Mouse (Mus musculus) adrenal gland, adult 8-10 months (tissue): ENCODE measurements at regions not wholly inside any gene's neighbourhood (a gene's known extent, or its start where the extent isn't known, plus 50 kb on each side); places are given as distances from the start of the nearest gene placed in this dataset.

Experiments
- DNase-seq: peaks from one replicate; pipeline ENCODE4 v3.0.0; 2022
- microRNA-seq, 2 experiments: library from miRNA; unstranded; fragments of <30 nt; microRNA quantifications; one replicate each; pipeline ENCODE4 v1.2.0; 2022

DNA sequence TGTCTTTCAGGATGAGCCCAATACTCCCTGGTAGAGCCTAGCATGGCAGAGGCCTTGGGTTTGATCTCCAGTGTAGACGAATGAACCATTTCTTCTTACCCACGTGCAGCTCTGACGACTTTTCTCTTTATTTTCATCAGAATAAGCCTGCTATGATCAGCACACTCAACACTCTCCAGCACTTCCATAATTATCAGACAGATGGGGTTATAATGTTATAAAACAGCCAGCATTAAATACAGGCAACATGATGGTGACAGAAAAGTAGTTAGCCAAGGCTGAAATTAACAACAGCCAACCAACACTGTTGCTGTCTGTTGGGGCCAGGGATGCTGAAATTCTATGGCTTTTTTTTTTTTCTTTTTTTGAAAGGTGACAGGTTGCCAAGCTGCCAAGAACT lies 67.7 kb upstream of the Mkln1 start:
- no peak for DNase-seq

DNA sequence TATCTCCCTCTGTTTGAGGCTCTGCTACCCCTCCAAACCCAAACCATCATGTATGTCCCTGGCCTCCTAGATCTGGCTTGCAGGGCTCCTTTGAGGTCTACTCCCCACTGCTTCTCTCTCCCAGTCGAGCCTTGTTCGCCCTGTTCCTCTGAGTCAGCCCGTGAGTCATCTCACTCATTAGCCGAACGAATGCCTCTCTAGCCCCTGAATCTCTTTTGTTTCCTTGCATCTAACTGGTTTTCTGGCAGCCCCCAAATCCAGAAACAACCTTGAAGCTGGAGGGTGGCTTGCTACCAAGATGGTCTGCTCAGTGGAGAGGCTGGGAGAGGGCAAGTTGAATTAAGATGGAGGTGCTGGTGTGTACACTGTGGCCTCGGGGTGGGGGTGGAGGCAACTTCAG lies 66.3 kb upstream of the Mkln1 start:
- no peak for DNase-seq

DNA sequence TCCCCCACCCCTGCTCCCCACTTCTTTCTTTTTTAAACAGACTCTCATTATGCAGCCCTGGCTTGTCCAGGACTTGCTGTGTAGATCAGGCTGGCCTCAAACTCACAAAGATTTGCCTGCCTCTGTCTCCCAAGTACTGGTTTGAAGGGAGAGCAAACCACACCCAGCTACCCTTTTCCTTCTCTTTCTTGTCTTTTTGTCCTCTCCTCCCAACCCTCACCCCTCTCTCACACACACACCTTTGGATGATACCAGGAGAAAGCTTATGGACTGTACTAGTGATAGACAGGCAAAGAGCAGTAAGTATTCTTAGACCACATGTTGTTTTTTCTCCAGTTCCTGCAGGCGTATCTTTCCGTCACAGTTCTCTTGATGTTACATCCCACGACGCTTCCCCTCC lies 65.8 kb upstream of the Mkln1 start:
- no peak for DNase-seq

DNA sequence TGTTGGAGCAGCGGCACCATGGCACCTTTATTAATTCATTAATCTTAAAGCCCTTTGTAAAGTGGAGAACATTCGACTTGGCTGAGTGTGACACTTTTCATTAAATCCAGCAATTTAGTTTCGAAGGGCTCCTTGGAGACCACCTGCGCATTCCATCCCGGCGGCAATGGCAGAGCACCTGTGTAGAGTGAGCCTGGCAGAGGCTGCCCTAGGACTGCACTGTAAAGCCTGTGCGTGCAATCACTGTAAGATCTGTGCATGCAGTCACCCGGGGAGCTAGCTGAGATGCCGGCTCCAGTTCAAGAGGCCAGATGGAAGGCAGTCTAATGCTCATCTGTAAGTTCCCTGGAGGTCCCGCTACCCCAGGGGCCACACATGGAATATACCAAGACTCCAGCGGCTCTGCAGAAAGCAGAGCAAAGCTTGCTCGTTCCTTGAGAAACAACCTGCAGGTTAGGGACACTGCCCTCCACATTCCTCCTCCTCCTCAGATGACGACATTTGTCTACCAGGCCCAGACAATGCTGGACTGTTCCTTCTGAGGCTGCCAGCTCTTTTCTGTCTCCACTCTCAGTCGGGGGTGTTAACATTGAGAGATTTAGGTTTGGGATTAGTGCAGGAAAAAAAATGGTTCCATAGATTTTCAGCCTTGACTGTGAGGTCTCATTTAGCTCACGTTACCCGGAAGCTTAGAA lies 65.2 kb upstream of the Mkln1 start:
- no peak for DNase-seq

DNA sequence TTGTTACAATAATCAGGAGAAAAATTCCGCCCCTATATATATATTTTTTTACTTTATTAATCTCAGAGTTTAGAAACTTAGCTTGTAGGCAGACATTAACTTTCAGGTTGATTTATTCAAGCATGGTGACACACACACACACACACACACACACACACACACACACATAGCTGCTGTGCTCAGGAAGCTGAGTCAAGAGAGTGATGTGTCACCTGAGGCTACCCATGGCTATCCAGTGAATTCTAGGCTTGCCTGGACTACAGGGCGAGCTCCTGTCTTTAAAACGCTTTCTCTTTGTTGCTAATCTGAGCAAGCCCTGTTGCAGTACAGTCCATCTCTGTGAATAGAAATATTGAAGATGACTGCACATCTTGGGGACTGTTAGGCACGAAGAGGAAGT lies 64.4 kb upstream of the Mkln1 start:
- no peak for DNase-seq

DNA sequence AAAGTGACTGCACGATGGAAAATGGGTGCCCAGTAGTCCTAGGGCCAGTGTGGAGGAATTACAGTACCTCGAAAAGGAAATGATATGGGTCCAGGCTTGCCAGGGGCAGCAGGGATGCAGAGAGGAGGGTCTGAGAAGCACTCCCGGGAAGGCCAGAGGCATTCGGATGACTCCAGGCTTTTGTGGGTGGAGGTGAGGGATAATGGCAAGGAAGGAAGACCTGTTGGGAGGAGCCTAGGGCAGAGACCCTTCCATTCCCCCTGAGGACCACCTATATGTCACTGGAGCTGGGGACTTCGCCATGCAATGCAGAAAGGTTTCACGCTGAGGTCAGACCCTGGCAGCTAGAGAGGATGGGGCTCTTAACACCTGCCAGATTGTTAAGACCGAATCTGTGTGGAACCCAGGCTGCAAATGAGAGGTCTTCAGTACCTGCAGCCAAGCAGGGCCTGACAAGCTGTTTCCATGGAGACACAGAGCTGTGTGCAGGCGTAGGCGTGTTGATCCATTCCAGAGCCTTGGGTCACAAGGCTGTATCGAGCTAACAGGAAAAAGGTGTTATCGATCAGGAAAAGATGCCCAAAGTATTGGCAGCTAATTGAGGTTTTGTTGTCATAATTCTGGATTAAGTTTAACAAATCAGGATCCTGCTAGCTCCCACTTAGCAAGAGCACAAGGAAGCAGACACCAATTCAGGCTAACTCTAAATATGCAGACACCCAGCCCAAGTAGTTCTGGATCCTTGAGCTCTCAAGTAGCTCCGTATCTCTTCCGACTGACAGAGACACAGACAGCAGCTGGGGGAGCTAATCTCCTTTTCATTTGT lies 59.2 kb upstream of the Mkln1 start:
- DNase-seq = no peak

DNA sequence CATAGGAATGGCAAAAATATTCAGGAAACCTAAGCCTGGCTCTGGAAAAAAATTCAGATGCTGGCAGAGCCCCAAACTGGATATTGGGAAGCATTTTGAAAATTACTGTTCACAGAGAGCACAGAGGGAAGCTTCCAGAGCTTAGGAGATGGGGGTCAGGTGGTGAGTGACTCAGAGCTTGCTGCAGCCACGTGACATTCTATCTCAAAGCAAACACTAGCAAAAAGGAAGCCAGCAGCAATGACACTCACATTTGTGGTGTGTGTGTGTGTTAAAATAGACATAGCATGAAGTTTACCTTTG lies 58.6 kb upstream of the Mkln1 start:
- no peak for DNase-seq

DNA sequence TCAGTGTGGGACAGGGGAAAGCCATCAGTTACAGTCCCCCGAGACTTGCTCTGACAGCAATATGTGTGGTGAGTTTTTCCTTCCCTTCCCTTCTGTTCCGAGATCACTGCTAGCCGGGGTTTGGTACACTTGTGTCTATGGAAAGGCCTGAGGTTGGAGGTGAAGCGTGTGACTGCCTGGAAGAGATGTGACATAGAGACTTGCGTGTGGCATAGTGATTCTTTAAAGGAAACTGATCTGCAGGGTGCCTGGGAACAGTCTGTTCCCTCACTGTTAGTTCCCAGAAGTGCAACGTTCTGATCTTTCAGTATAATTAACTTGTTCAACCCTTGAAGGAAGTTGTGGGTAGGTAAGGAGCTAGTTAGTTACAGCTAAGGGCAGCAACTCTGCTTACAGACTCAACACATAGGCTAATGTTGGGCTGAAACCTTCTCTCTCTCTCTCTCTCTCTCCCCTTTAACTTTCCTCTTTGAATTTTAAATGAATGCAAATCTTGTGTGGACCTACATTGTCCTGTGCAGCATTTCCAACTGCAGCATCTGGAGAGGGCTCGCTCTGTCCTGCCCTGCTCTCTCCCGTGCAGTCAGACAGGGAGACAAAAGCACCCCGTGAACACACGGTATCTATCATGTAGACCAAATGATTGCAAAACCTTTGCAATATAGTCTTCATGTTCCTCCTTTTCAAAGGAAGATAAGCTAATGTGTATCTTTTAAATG lies 53.0 kb upstream of the Mkln1 start:
- DNase-seq = no peak

DNA sequence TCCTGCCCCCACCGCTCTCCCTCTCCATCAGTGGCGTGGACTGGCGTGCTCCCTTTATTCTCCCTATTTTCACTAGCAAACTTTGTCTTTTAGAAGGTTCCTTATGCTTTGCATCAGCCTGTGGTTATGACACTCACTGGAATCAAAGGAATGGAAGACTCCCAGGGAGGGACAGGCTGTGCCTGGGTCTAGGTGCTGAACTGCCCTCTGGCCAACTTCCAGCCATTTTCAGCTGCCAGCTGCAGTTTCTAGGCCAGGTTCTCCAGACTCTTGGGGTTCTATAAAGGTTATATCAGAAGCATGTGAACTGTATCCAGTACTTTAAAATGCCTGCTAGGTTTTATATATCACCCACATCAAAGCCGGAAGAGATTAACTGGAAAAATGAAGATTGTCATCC lies 50.2 kb upstream of the Mkln1 start:
- DNase-seq = no peak

Small RNA genes in the stretch of these regions (microRNA-seq; reads per million reads assigned to microRNA genes)
- gene Mir29a (10,428 to 11,439 reads per million in 2 experiments), gene Mir29b-1 (25.1 to 51.6 reads per million in 2 experiments)
